Mouse (Mus musculus) CH12.LX (cell line): Measurements from ENCODE around the gene Ntm. TPM values are rescaled to one million over a fixed set of nuclear protein-coding genes. Genes with fewer than 3 reads are reported as not detected.

Source experiments
- DNase-seq: peaks from one replicate; pipeline ENCODE4 v3.0.0-alpha.2; 2013; ENCODE audit errors: extremely low read depth
- H3K27ac ChIP-seq: 2 replicates; pipeline ENCODE4 v1.5.1; 2012; ENCODE audit warnings: low read depth, mild to moderate bottlenecking, control low read depth, moderate library complexity; ENCODE audit not compliant: insufficient read depth
- H3K27me3 ChIP-seq: replicated peaks from 2 replicates; pipeline ENCODE3; 2012; ENCODE audit warnings: inconsistent platforms
- H3K36me3 ChIP-seq, 2 experiments: replicated peaks in 1 of 2; 2 replicates each; pipeline versions ENCODE3 to v1.6.1; 2012; ENCODE audit warnings: inconsistent platforms in 1 of 2, low read length in 1 of 2, mild to moderate bottlenecking in 1 of 2, mixed read lengths in 1 of 2, moderate library complexity in 1 of 2; ENCODE audit not compliant: control insufficient read depth in 1 of 2, insufficient read depth in 1 of 2
- H3K4me1 ChIP-seq, 2 experiments: 2 replicates each; pipeline ENCODE4 v1.6.1; 2012; ENCODE audit warnings: inconsistent platforms in 1 of 2, moderate library complexity in 1 of 2; ENCODE audit not compliant: insufficient read depth in 2 of 2, control insufficient read depth in 1 of 2
- H3K4me2 ChIP-seq: 2 replicates; pipeline ENCODE4 v1.6.1; 2012; ENCODE audit warnings: low read depth, mild to moderate bottlenecking, control low read depth; ENCODE audit not compliant: poor library complexity, insufficient read depth, severe bottlenecking
- H3K4me3 ChIP-seq, 3 experiments: fragments of 150-350 bp in 1 of 3; sonication (generic) in 1 of 3; replicated peaks in 1 of 3; 2 replicates each; pipeline versions ENCODE3 to v1.5.1; 2011 to 2012; ENCODE audit warnings: low read depth in 2 of 3, low read length in 2 of 3, mild to moderate bottlenecking in 2 of 3, moderate library complexity in 2 of 3, control low read depth in 1 of 3, improper control_type of control experiment in 1 of 3, inconsistent platforms in 1 of 3, mixed read lengths in 1 of 3; ENCODE audit not compliant: poor library complexity in 1 of 3
- H3K79me2 ChIP-seq: replicated peaks from 2 replicates; pipeline ENCODE4 v1.6.1; 2012; ENCODE audit warnings: mild to moderate bottlenecking, moderate library complexity; ENCODE audit not compliant: control insufficient read depth, poor library complexity, insufficient read depth, severe bottlenecking; ENCODE audit errors: extremely low read depth
- H3K9ac ChIP-seq: 2 replicates; pipeline ENCODE4 v1.6.1; 2012; ENCODE audit warnings: low read depth, mild to moderate bottlenecking, control low read depth, moderate library complexity; ENCODE audit not compliant: insufficient read depth
- H3K9me3 ChIP-seq: replicated peaks from 2 replicates; pipeline ENCODE3; 2012; ENCODE audit warnings: low read length, inconsistent platforms, mixed read lengths
- BHLHE40 ChIP-seq: IDR thresholded peaks from 2 replicates; pipeline ENCODE4 v1.6.1; 2011; ENCODE audit warnings: mild to moderate bottlenecking, low read depth, low read length, improper control_type of control experiment
- CHD1 ChIP-seq: IDR thresholded peaks from 2 replicates; pipeline ENCODE4 v1.6.1; 2012; ENCODE audit warnings: low read depth, low read length, improper control_type of control experiment, inconsistent platforms
- CTCF ChIP-seq, 2 experiments: IDR thresholded peaks in 1 of 2; conservative IDR thresholded peaks in 1 of 2; 2 replicates each; pipeline ENCODE4 v1.5.1; 2011 to 2012; ENCODE audit warnings: low read depth in 2 of 2, low read length in 2 of 2, improper control_type of control experiment in 1 of 2, inconsistent platforms in 1 of 2, mild to moderate bottlenecking in 1 of 2, moderate library complexity in 1 of 2
- ELF1 ChIP-seq: IDR thresholded peaks from 2 replicates; pipeline ENCODE4 v1.6.1; 2014; ENCODE audit warnings: low read depth, mild to moderate bottlenecking, inconsistent platforms, low read length, improper control_type of control experiment
- EP300 ChIP-seq: IDR thresholded peaks from 2 replicates; pipeline ENCODE4 v1.6.1; 2011; ENCODE audit warnings: low read length, improper control_type of control experiment
- ETS1 ChIP-seq: conservative IDR thresholded peaks from 2 replicates; pipeline ENCODE4 v1.6.1; 2012; ENCODE audit warnings: low read depth, mild to moderate bottlenecking, inconsistent platforms, low read length, improper control_type of control experiment, moderate library complexity
- GABPA ChIP-seq: IDR thresholded peaks from 2 replicates; pipeline ENCODE4 v1.6.1; 2012; ENCODE audit warnings: low read depth, low read length, improper control_type of control experiment, inconsistent platforms; ENCODE audit not compliant: insufficient replicate concordance
- JUN ChIP-seq: IDR thresholded peaks from 2 replicates; pipeline ENCODE4 v1.6.1; 2011; ENCODE audit warnings: low read depth, mild to moderate bottlenecking, low read length, improper control_type of control experiment, moderate library complexity; ENCODE audit not compliant: insufficient read depth
- JUND ChIP-seq: conservative IDR thresholded peaks from 2 replicates; pipeline ENCODE4 v1.6.1; 2011; ENCODE audit warnings: low read depth, low read length, improper control_type of control experiment
- MAX ChIP-seq: IDR thresholded peaks from 2 replicates; pipeline ENCODE4 v1.6.1; 2011; ENCODE audit warnings: low read length, improper control_type of control experiment
- MEF2A ChIP-seq: IDR thresholded peaks from 2 replicates; pipeline ENCODE4 v1.6.1; 2014; ENCODE audit warnings: low read depth, mild to moderate bottlenecking, inconsistent platforms, low read length, improper control_type of control experiment, borderline replicate concordance
- MXI1 ChIP-seq: IDR thresholded peaks from 2 replicates; pipeline ENCODE4 v1.6.1; 2011; ENCODE audit warnings: mild to moderate bottlenecking, low read depth, low read length, improper control_type of control experiment
- MYC ChIP-seq: IDR thresholded peaks from 2 replicates; pipeline ENCODE4 v1.6.1; 2011; ENCODE audit warnings: low read depth, mild to moderate bottlenecking, improper control_type of control experiment, low read length
- NRF1 ChIP-seq: IDR thresholded peaks from 2 replicates; pipeline ENCODE4 v1.6.1; 2014; ENCODE audit warnings: low read depth, mild to moderate bottlenecking, inconsistent platforms, low read length, improper control_type of control experiment, moderate library complexity
- POLR2A ChIP-seq: IDR thresholded peaks from 2 replicates; pipeline ENCODE4 v1.6.1; 2011; ENCODE audit warnings: low read depth, mild to moderate bottlenecking, improper control_type of control experiment, low read length
- POLR2AphosphoS2 ChIP-seq: IDR thresholded peaks from 2 replicates; pipeline ENCODE4 v1.6.1; 2011; ENCODE audit warnings: low read depth, low read length, improper control_type of control experiment
- RCOR1 ChIP-seq: conservative IDR thresholded peaks from 2 replicates; pipeline ENCODE4 v1.6.1; 2012; ENCODE audit warnings: low read depth, mild to moderate bottlenecking, inconsistent platforms, low read length, improper control_type of control experiment
- SIN3A ChIP-seq: IDR thresholded peaks from 2 replicates; pipeline ENCODE4 v1.6.1; 2012; ENCODE audit warnings: low read length, improper control_type of control experiment, inconsistent platforms
- SMC3 ChIP-seq: IDR thresholded peaks from 2 replicates; pipeline ENCODE4 v1.6.1; 2011; ENCODE audit warnings: low read depth, low read length, improper control_type of control experiment
- TBP ChIP-seq: conservative IDR thresholded peaks from 2 replicates; pipeline ENCODE4 v1.6.1; 2011; ENCODE audit warnings: low read depth, low read length, improper control_type of control experiment
- USF1 ChIP-seq: IDR thresholded peaks from 2 replicates; pipeline ENCODE4 v1.6.1; 2014; ENCODE audit warnings: low read depth, mild to moderate bottlenecking, inconsistent platforms, low read length, improper control_type of control experiment
- USF2 ChIP-seq: conservative IDR thresholded peaks from 2 replicates; pipeline ENCODE4 v1.6.1; 2011; ENCODE audit warnings: low read depth, low read length, improper control_type of control experiment
- ZC3H11A ChIP-seq: IDR thresholded peaks from 2 replicates; pipeline ENCODE4 v1.6.1; 2012; ENCODE audit warnings: low read depth, mild to moderate bottlenecking, inconsistent platforms, low read length, improper control_type of control experiment
- ZMIZ1 ChIP-seq: IDR thresholded peaks from 2 replicates; pipeline ENCODE4 v1.6.1; 2012; ENCODE audit warnings: low read depth, mild to moderate bottlenecking, inconsistent platforms, low read length, improper control_type of control experiment
- ZNF384 ChIP-seq: IDR thresholded peaks from 2 replicates; pipeline ENCODE4 v1.6.1; 2012; ENCODE audit warnings: low read depth, low read length, improper control_type of control experiment, inconsistent platforms
- dilution Hi-C: fragments of 300-500 bp; cut with MboI; formaldehyde crosslinking; loops from 2 replicates; pipeline ENCODE4 v1.14.3; 2020; ENCODE audit warnings: low sequenced_read_pairs; ENCODE audit not compliant: extremely low pct_unique_long_range_greater_than_20kb, extremely low pct_ligation_motif_present
- in situ Hi-C: fragments of 300-500 bp; cut with MboI; formaldehyde crosslinking; loops from 3 replicates; pipeline ENCODE4 v1.14.3; 2019; ENCODE audit warnings: low sequenced_read_pairs, low pct_ligation_motif_present, low pct_unique_long_range_greater_than_20kb, mixed read lengths
- polyA plus RNA-seq: library from polyadenylated mRNA; unstranded; fragments of >175 nt; gene quantifications from 2 replicates; pipeline ENCODE4 v1.2.1, GENCODE M21; 2012; ENCODE audit warnings: low read depth; ENCODE audit not compliant: insufficient read length
- total RNA-seq, 2 experiments: library from RNA; depleted of rRNA; stranded (reverse); fragments of 300-350 nt in 1 of 2; fragments of >200 nt in 1 of 2; gene quantifications; 2 replicates each; pipeline ENCODE4 v1.2.3; 2012 to 2014

The Ntm gene
- total and polyA plus RNA-seq, 3 experiments: not detected

DNA sequence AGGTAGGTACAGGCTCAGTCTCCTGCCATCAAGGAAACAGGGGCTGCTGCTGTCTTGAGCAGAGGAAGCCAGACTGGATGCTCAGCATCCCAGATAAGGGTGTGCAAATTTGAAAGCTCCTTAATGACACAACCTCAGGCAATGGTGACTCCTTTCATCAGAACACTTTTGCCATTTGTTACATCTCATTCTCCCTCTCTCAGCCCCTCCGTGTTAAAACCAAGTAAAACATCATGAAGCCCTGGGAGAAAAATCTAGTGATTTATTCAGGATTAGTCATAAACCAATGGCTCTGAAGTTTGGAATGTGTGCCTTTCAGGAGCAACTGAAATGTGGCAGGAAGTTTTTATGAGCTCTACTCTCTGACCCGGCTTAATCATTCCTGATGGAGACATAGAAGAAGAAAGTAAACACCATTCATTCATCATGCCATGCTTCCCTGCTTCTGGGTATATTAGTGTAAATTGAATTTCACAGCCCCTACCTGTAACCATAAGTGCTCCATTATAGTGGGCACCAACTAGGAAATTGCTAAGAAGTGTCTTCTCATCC, 845.3 kb downstream of the Ntm start:
- Histone ChIP-seq H3K4me3 (no peak overlapping the region), H3K4me2 (no peak overlapping the region), H3K4me1 (no peaks in the 10 kb centered on the region), H3K79me2 (no peaks in the 10 kb centered on the region), H3K27ac (no peak overlapping the region), H3K9ac (no peak overlapping the region), H3K36me3 (no peaks in the 10 kb centered on the region), H3K9me3 (peaks cover 37% of the 10 kb centered on the region), H3K27me3 (no peaks in the 10 kb centered on the region)
- TF ChIP-seq GABPA (no peak), ZC3H11A (no peak), MYC (no peak)
- in situ Hi-C loops: no loop called here
- dilution Hi-C loops: no loop called here
- no peak for DNase-seq

GRCm38 (mm10) chr9:29115337-29115736, 847.6 kb downstream of the Ntm start:
- H3K9ac ChIP-seq: no peak overlapping the region
- DNase-seq: no peak
- dilution Hi-C loops: no loop called here

GRCm38 (mm10) chr9:29106771-29107170, 856.2 kb downstream of the Ntm start:
- Histone ChIP-seq H3K36me3 (no peaks in the 10 kb centered on the region), H3K4me2 (no peak overlapping the region), H3K27ac (no peak overlapping the region), H3K4me1 (no peaks in the 10 kb centered on the region), H3K9me3 (peaks cover 82% of the 10 kb centered on the region), H3K27me3 (no peaks in the 10 kb centered on the region), H3K4me3 (no peak overlapping the region), H3K9ac (no peak overlapping the region), H3K79me2 (no peaks in the 10 kb centered on the region)
- no peak for TF ChIP-seq NRF1
- TF ChIP-seq USF2: no peak
- TF ChIP-seq BHLHE40: no peak
- TF ChIP-seq POLR2AphosphoS2: no peak
- no peak for TF ChIP-seq SMC3
- no peak for TF ChIP-seq MXI1
- no peak for TF ChIP-seq ZNF384
- no peak for TF ChIP-seq EP300
- no peak for TF ChIP-seq RCOR1
- TF ChIP-seq CTCF (conservative IDR thresholded peaks at IDR 0.05 in 1 of 2, IDR thresholded peaks at IDR 0.05 in 1 of 2; ENCODE audit: low read depth in 2 of 2, low read length in 2 of 2): no peak
- no peak for TF ChIP-seq ELF1
- TF ChIP-seq SIN3A: no peak
- no peak for TF ChIP-seq CHD1
- no peak for TF ChIP-seq ETS1
- TF ChIP-seq USF1: no peak
- no peak for TF ChIP-seq JUN
- TF ChIP-seq TBP: no peak
- TF ChIP-seq ZMIZ1: no peak
- no peak for TF ChIP-seq JUND
- TF ChIP-seq MAX: no peak
- in situ Hi-C loops (no loop called here), dilution Hi-C loops (no loop called here)
- DNase-seq: no peak

More at GRCm38 (mm10) chr9:29115337-29115736, 847.6 kb downstream of the Ntm start:
- TF ChIP-seq MEF2A (no peak), POLR2A (no peak), MXI1 (no peak), SMC3 (no peak), POLR2AphosphoS2 (no peak)
- Histone ChIP-seq H3K36me3 (no peaks in the 10 kb centered on the region), H3K9me3 (peaks cover 56% of the 10 kb centered on the region), H3K4me1 (no peaks in the 10 kb centered on the region), H3K4me2 (no peak overlapping the region), H3K79me2 (no peaks in the 10 kb centered on the region), H3K27me3 (no peaks in the 10 kb centered on the region), H3K4me3 (no peak overlapping the region), H3K27ac (no peak overlapping the region)
- in situ Hi-C loops: no loop called here
